Mouse (Mus musculus) layer of hippocampus, adult 11-12 months (tissue): Measurements from ENCODE around the gene Slc16a2.

Source experiments
- DNase-seq: peaks from one replicate; pipeline ENCODE4 v3.0.0; 2022; ENCODE audit warnings: low spot score

Gene Slc16a2

GRCm38 (mm10) chrX:103652048-103652447 is 169.7 kb downstream of the Slc16a2 start:
- no peak for DNase-seq
